Mouse (Mus musculus): Measurements from ENCODE around the gene Lamp5.

The Lamp5 gene

GRCm38 (mm10) chr2:136051688-136052289, at the start of gene Lamp5:
Lamp5 (plus strand) TSS chr2:136052239.
- DNase-seq (ENCODE audit: low read depth, low spot score) = peak; percentile 54

DNA sequence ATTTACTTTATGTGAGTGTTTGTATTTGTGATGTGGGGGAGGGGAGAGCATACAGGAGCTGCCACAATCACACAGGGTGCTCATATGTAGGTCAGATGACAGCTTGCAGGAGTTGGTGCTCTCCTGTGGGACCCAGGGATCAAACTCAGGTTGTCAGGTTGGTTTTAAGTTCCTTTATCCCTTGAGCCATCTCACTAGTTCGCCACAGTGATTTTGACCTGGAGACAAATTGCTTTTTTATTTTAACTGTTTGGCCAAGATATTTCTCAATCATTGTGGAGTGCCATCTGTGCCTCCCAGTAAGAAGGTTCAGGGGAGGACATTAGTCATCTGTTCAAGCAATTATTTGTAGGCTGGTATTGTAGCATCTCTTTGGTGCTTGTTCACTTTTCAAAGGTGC, 48.2 kb upstream of the Lamp5 start:
- no peak for DNase-seq (ENCODE audit: low read depth, low spot score)

- DNase-seq (ENCODE audit: low read depth, low spot score) = no peak
These were observed 45.8 kb upstream of the Lamp5 start for GRCm38 (mm10) chr2:136006280-136006679.

DNA sequence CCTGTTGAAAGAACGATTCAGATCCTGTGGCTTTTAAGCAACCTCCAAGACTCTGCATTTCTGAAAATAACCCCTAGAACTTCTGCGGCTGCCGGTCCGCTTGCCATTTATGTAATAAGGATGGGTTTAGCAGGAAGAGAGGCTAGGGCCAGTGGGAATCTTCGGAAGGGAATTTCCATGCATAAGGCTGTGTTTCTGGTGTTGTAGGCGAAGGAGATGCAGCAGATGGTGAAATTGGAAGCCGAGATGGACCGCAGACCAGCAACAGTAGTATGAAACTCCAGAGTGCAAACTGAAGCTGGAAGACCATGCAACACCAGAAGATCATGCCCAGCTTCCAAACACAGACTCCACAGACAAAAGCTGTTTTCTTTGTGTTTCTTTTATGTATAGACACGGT, 39.3 kb upstream of the Lamp5 start:
- DNase-seq (ENCODE audit: low read depth, low spot score) = no peak

DNA sequence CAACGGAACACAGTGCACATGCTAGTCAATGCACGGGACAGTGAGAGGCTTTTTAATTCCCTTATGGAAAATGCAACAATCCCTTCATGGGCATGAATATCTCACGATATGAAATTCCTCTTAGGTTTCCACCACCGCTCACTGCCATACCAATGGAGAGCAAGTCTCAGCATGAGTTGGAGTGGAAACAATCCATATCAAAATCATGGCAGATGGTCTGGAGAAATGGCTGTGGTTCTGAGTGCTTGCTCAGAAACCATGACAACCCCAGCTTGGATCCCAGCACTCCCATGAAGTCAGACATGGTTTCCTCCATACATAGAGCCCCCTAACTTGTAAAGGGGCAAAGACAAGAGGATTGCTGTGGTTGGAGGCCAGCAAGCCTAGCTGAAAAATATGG, 3.6 kb upstream of the Lamp5 start:
- DNase-seq (ENCODE audit: low read depth, low spot score) = no peak

- DNase-seq (ENCODE audit: low read depth, low spot score) = peak; percentile 63
These were observed 1.0 kb upstream of the Lamp5 start for GRCm38 (mm10) chr2:136050793-136051615.

DNA sequence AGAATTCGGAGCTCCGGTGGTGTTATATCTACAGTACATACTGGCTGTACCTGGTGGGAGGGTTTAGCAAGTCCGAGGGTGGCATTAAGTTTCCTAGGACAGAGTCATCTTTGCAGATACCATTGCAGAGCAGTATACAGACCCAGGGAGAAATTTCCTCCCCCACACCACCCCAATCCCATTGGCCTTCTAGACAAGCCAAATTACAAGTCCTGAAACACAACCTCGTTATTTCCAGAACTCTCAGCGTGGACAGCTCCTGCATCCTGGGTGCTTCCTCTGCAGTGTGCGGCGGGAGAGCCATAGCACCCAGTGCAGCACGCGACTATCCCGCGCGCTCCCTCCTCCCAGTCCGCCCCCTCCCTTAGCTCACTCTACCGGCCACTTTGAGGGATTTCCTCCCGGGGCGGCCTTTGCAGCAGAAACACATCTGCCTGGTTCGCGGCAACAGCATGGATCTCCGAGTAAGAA, 5.9 kb downstream of the Lamp5 start:
- DNase-seq (ENCODE audit: low read depth, low spot score) = peak; percentile 39

DNA sequence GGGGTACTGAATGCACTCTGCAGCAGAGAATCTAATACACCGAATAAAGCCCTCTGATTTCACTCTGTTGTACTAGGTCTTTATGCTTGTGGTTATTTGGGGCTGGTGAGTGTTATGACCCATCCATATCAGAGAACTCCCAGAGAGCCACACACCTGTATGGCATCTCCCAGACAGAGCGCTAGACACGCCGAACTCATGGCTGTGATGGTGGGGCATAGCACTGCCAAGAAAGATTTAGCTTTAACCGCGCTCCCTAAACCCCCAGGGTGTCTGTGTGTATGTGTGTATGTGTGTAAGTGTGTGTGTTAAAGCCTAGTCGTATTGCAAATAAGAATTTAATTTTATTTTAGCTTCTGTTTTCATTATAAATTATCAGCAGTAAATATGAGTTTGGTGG, 6.4 kb downstream of the Lamp5 start:
- DNase-seq (ENCODE audit: low read depth, low spot score) = no peak

DNA sequence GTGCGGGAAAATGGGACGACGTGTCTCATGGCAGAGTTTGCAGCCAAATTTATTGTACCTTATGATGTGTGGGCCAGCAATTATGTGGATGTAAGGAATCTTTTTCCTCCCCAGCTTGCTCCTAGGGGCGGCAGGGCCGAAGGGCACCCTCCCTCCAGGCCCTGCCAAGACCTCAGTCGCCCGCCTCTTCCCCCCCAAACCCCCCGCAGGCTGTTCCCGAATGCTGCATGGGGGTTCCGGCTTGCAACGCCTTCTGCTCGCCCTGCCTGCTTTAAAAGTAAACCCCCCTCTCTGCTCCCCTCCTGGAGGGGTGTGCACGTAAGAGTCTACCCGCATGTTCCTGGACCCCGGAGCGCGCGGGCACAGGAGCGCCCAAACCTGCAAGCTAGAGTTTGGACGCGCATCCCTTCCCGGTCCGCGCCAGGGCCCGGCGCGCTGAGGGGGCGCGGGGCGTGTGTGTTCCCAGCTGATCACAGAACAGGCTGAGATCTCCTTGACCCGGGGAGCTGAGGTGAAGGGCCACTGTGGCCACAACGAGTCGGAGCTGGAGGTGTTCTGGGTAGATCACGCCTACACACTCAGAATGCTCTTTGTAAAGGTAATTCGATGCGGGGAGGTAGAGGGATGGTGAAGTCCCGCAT, 7.1 kb downstream of the Lamp5 start:
- DNase-seq (ENCODE audit: low read depth, low spot score) = no peak

- DNase-seq (ENCODE audit: low read depth, low spot score) = no peak
These were observed 12.3 kb downstream of the Lamp5 start for GRCm38 (mm10) chr2:136064356-136064755.

DNA sequence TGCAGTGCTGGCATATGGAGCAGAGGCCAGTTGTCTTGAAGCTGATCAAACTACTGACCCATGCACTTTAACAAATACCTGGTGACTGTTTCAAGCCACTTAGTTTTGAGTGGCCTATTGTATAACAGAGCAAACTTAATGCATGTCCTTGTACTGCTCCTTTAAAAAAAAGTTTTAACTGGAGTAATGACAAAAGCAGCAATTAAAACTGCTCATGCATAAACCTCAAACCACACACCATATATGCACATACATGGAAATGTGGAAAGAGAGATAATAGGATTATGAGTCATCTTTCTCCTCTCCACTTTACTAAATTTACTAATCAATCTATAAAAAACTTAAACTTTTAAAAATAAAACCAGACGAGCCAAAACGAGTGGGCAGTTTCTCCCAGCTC, 43.9 kb downstream of the Lamp5 start:
- DNase-seq (ENCODE audit: low read depth, low spot score) = no peak

DNA sequence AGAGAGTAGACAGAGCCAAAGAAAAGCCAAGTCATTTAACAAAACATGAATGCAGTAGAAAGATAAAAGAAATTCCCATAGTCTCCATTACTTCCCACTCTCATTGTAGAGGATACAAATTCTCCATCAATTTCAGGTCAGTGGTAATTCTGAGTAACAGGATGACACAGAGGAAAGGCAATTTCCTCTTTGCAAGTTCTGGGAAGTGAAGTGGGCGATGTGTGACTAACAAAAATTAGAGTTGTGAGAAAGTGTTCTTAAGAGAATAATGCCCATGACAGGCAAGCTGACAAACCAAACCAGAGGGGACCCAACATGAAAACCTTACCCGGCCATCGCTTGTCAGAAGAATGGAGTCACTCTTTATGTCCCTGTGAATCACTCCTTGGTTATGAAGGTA, 45.1 kb downstream of the Lamp5 start:
- DNase-seq (ENCODE audit: low read depth, low spot score) = no peak

- DNase-seq (ENCODE audit: low read depth, low spot score) = peak; percentile 61
These were observed 55.6 kb downstream of the Lamp5 start for GRCm38 (mm10) chr2:136107597-136107996.

DNA sequence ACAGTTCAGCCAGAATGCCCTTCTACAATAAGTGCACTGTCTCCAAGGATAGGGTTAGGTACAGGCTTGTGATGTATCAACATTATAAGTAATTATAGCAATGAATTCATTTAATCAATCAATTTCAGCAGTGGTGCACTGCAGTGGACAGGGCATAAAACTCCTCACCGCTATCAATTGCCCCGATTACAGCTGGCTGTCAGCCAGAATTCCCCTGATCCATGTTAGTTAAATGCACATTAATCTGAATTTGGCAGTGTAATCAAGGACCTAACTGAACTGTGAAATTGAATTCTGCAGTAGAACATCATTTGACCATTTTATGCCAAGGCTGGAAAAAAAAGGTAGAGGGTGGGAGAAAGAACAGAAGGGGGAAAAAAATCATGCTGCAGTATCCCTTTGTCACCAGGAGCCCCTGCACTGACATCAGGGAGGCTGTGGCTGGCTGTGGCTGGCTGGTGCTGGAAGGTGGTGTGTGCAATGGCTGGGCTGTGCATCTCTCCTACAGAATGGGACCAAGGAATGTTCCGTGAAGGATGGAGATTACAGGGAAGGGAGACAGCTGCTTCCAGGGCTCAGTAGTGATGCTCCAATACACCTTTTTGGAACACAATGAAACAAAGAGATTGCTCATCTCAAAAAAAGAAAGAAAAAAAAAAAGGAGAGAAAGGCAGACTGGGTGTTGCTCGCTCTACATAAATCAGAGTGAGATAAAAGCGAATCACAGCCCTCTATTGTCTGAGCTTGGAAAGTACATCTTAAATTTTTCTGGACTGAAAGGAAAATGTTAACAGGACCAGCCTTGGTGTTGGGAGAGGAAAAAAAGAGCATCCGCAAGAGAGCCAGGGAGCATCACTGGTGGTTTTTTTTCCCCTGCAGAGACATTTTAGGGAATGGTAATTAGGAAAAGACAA, 56.3 kb downstream of the Lamp5 start:
- peak; percentile 79 for DNase-seq (ENCODE audit: low read depth, low spot score)

GRCm38 (mm10) chr2:136109038-136109363, 57.0 kb downstream of the Lamp5 start:
- DNase-seq (ENCODE audit: low read depth, low spot score) = no peak

- no peak for DNase-seq (ENCODE audit: low read depth, low spot score)
These were observed 61.3 kb downstream of the Lamp5 start for GRCm38 (mm10) chr2:136113374-136113773.

DNA sequence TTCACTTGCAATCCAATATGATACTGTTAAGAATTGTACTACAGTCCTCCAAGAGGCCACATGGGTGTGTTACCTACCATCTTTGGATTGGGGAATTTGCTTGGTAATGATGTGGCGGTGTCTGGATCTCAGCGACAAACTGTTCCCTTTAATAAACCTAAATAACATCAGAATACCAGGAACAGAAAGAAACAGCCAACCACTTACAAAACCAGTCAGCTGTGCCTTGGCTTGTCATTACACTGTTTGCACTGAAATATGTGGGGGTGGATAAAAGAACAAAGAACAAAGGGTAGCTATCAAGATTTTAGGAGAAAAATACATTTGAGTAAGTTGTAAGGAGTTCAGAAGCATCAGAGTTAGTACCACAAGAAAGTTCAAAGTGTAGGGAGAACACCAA, 66.0 kb downstream of the Lamp5 start:
- no peak for DNase-seq (ENCODE audit: low read depth, low spot score)
